Mouse (Mus musculus): ENCODE results near the gene Hexb. TPM values are rescaled to one million over a fixed set of nuclear protein-coding genes. Genes with fewer than 3 reads are reported as not detected.

The Hexb gene
- polyA plus RNA-seq, 1 experiment from 2014 or later = 33.4 TPM

GRCm38 (mm10) chr13:97201076-97201475, 2.9 kb upstream of the Hexb start:
- Histone ChIP-seq H3K36me3 (no peaks in the 10 kb centered on the region), H3K4me2 (no peak overlapping the region), H3K9me3 (no peaks in the 10 kb centered on the region), H3K27me3 (replicated peaks) (no peaks in the 10 kb centered on the region), H3K4me1 (peaks cover 14% of the 10 kb centered on the region), H3K4me3 (no peak overlapping the region), H3K9ac (no peak overlapping the region), H3K27ac (replicated peaks) (no peak overlapping the region)
- 46% methylated on average over 7 of the region's 7 CpGs for WGBS
- ATAC-seq (ENCODE audit: extremely low read depth, insufficient number of reproducible peaks, low FRiP score, low TSS enrichment) = no peak

- Histone ChIP-seq H3K27ac (replicated peaks) (no peak overlapping the region), H3K36me3 (no peaks in the 10 kb centered on the region), H3K4me3 (no peak overlapping the region), H3K9me3 (no peaks in the 10 kb centered on the region), H3K27me3 (replicated peaks) (no peaks in the 10 kb centered on the region), H3K4me1 (peaks cover 7% of the 10 kb centered on the region), H3K4me2 (no peak overlapping the region), H3K9ac (no peak overlapping the region)
- ATAC-seq (ENCODE audit: extremely low read depth, insufficient number of reproducible peaks, low FRiP score, low TSS enrichment) = no peak
- 76% methylated on average over 2 of the region's 2 CpGs for WGBS
Observed at GRCm38 (mm10) chr13:97199123-97199522, 966 bp upstream of the Hexb start.

- no peaks in the 10 kb centered on the region for H3K36me3 ChIP-seq
- peaks cover 7% of the 10 kb centered on the region for H3K4me1 ChIP-seq
- WGBS = 93% methylated on average over 2 of the region's 2 CpGs
- H3K9ac ChIP-seq = no peak overlapping the region
- H3K4me3 ChIP-seq = 0 out of 2 replicates have a peak overlapping the region, but pooled peaks have one; percentile 82
- no peaks in the 10 kb centered on the region for H3K27me3 ChIP-seq (replicated peaks)
- ATAC-seq (ENCODE audit: extremely low read depth, insufficient number of reproducible peaks, low FRiP score, low TSS enrichment) = no peak
- H3K4me2 ChIP-seq = peak overlapping the region; percentile 72
- H3K27ac ChIP-seq (replicated peaks) = no peak overlapping the region
- H3K9me3 ChIP-seq = no peaks in the 10 kb centered on the region
Observed at GRCm38 (mm10) chr13:97196925-97197218, 1.3 kb downstream of the Hexb start.

- Histone ChIP-seq H3K36me3 (no peaks in the 10 kb centered on the region), H3K9ac (no peak overlapping the region), H3K4me3 (0 out of 2 replicates have a peak overlapping the region, but pooled peaks have one; percentile 82), H3K27ac (replicated peaks) (no peak overlapping the region), H3K4me2 (0 out of 2 replicates have a peak overlapping the region, but pooled peaks have one; percentile 72), H3K9me3 (no peaks in the 10 kb centered on the region), H3K27me3 (replicated peaks) (no peaks in the 10 kb centered on the region), H3K4me1 (peaks cover 7% of the 10 kb centered on the region)
- no peak for ATAC-seq (ENCODE audit: extremely low read depth, insufficient number of reproducible peaks, low FRiP score, low TSS enrichment)
- 74% methylated on average over 12 of the region's 12 CpGs for whole genome bisulfite sequencing
Observed at GRCm38 (mm10) chr13:97196186-97196924, 1.8 kb downstream of the Hexb start.

GRCm38 (mm10) chr13:97193420-97193819, 4.7 kb downstream of the Hexb start:
- Histone ChIP-seq H3K9me3 (no peaks in the 10 kb centered on the region), H3K9ac (no peak overlapping the region), H3K36me3 (peaks cover 8% of the 10 kb centered on the region), H3K4me3 (no peak overlapping the region), H3K4me2 (no peak overlapping the region), H3K27ac (replicated peaks) (no peak overlapping the region), H3K4me1 (peaks cover 7% of the 10 kb centered on the region), H3K27me3 (replicated peaks) (no peaks in the 10 kb centered on the region)
- 51% methylated on average over 7 of the region's 7 CpGs for WGBS
- ATAC-seq (ENCODE audit: extremely low read depth, insufficient number of reproducible peaks, low FRiP score, low TSS enrichment) = no peak

- WGBS = 83% methylated on average over 11 of the region's 11 CpGs
- Histone ChIP-seq H3K9me3 (no peaks in the 10 kb centered on the region), H3K27me3 (replicated peaks) (no peaks in the 10 kb centered on the region), H3K9ac (no peak overlapping the region), H3K27ac (replicated peaks) (no peak overlapping the region), H3K4me1 (peaks cover 12% of the 10 kb centered on the region), H3K4me2 (no peak overlapping the region), H3K4me3 (no peak overlapping the region), H3K36me3 (peaks cover 9% of the 10 kb centered on the region)
- no peak for ATAC-seq (ENCODE audit: extremely low read depth, insufficient number of reproducible peaks, low FRiP score, low TSS enrichment)
Observed at GRCm38 (mm10) chr13:97192649-97193048, 5.5 kb downstream of the Hexb start.

- Histone ChIP-seq H3K9me3 (no peaks in the 10 kb centered on the region), H3K9ac (no peak overlapping the region), H3K4me1 (peaks cover 23% of the 10 kb centered on the region), H3K4me3 (no peak overlapping the region), H3K4me2 (no peak overlapping the region), H3K27ac (replicated peaks) (no peak overlapping the region), H3K27me3 (replicated peaks) (no peaks in the 10 kb centered on the region), H3K36me3 (peaks cover 18% of the 10 kb centered on the region)
- ATAC-seq (ENCODE audit: extremely low read depth, insufficient number of reproducible peaks, low FRiP score, low TSS enrichment) = no peak
- WGBS = 67% methylated on average over 5 of the region's 5 CpGs
Observed at GRCm38 (mm10) chr13:97187693-97188092, 10.5 kb downstream of the Hexb start.

- 59% methylated on average over 4 of the region's 4 CpGs for WGBS
- Histone ChIP-seq H3K4me2 (no peak overlapping the region), H3K9me3 (no peaks in the 10 kb centered on the region), H3K4me1 (peaks cover 23% of the 10 kb centered on the region), H3K36me3 (peaks cover 27% of the 10 kb centered on the region), H3K9ac (no peak overlapping the region), H3K4me3 (no peak overlapping the region), H3K27me3 (replicated peaks) (no peaks in the 10 kb centered on the region), H3K27ac (replicated peaks) (no peak overlapping the region)
- no peak for ATAC-seq (ENCODE audit: extremely low read depth, insufficient number of reproducible peaks, low FRiP score, low TSS enrichment)
Observed at GRCm38 (mm10) chr13:97186346-97186745, 11.8 kb downstream of the Hexb start.

- no peak overlapping the region for H3K9ac ChIP-seq
- 26% methylated on average over 5 of the region's 5 CpGs for WGBS
- peaks cover 23% of the 10 kb centered on the region for H3K4me1 ChIP-seq
- ATAC-seq (ENCODE audit: extremely low read depth, insufficient number of reproducible peaks, low FRiP score, low TSS enrichment) = no peak
- H3K4me2 ChIP-seq = no peak overlapping the region
- peak overlapping the region; percentile 76 for H3K27ac ChIP-seq (replicated peaks)
- H3K4me3 ChIP-seq = no peak overlapping the region
- no peaks in the 10 kb centered on the region for H3K27me3 ChIP-seq (replicated peaks)
- peaks cover 40% of the 10 kb centered on the region for H3K36me3 ChIP-seq
- no peaks in the 10 kb centered on the region for H3K9me3 ChIP-seq
Observed at GRCm38 (mm10) chr13:97184656-97185055, 13.5 kb downstream of the Hexb start.

GRCm38 (mm10) chr13:97184168-97184567, 14.0 kb downstream of the Hexb start:
- 84% methylated on average over 2 of the region's 2 CpGs for WGBS
- Histone ChIP-seq H3K4me3 (no peak overlapping the region), H3K27ac (replicated peaks) (peak overlapping the region; percentile 76), H3K27me3 (replicated peaks) (no peaks in the 10 kb centered on the region), H3K4me1 (peaks cover 23% of the 10 kb centered on the region), H3K4me2 (no peak overlapping the region), H3K36me3 (peaks cover 45% of the 10 kb centered on the region), H3K9ac (no peak overlapping the region), H3K9me3 (no peaks in the 10 kb centered on the region)
- ATAC-seq (ENCODE audit: extremely low read depth, insufficient number of reproducible peaks, low FRiP score, low TSS enrichment) = no peak

GRCm38 (mm10) chr13:97182821-97183220, 15.3 kb downstream of the Hexb start:
- H3K27ac ChIP-seq (replicated peaks) = no peak overlapping the region
- no peak for ATAC-seq (ENCODE audit: extremely low read depth, insufficient number of reproducible peaks, low FRiP score, low TSS enrichment)
- H3K4me3 ChIP-seq = no peak overlapping the region
- 82% methylated on average over 4 of the region's 4 CpGs for WGBS
- no peak overlapping the region for H3K4me2 ChIP-seq
- peaks cover 53% of the 10 kb centered on the region for H3K36me3 ChIP-seq
- no peaks in the 10 kb centered on the region for H3K27me3 ChIP-seq (replicated peaks)
- no peaks in the 10 kb centered on the region for H3K9me3 ChIP-seq
- peaks cover 19% of the 10 kb centered on the region for H3K4me1 ChIP-seq
- H3K9ac ChIP-seq = no peak overlapping the region

- Histone ChIP-seq H3K9ac (no peak overlapping the region), H3K4me3 (no peak overlapping the region), H3K9me3 (no peaks in the 10 kb centered on the region), H3K27me3 (replicated peaks) (no peaks in the 10 kb centered on the region), H3K27ac (replicated peaks) (no peak overlapping the region), H3K36me3 (peaks cover 76% of the 10 kb centered on the region), H3K4me1 (peaks cover 9% of the 10 kb centered on the region), H3K4me2 (no peak overlapping the region)
- ATAC-seq (ENCODE audit: extremely low read depth, insufficient number of reproducible peaks, low FRiP score, low TSS enrichment) = no peak
- 68% methylated on average over 6 of the region's 6 CpGs for whole genome bisulfite sequencing
Observed at GRCm38 (mm10) chr13:97180113-97180828, 17.9 kb downstream of the Hexb start.

All from heart, embryonic 13.5 days (tissue).